ENCODE assay signal across 19 mouse cellular contexts in genomic region chr4:117349327-117349726, GRCm38 (mm10).
A peak's percentile ranks its signal among the peaks of the same experiment; 100 is the strongest.
DNase-seq lines count a peak whose midpoint lies in the region; ATAC-seq and TF ChIP-seq lines count a peak whose summit lies in the region.
"Had no signal": no experiment of that assay in that cellular context is flagged by ENCODE, and none has a peak within 500 bp of the region (broad histone marks: within the 10 kb centered on the region; RNA-seq: fewer than 3 reads in every experiment).

No protein-coding gene starts in this region.

- H3K27ac ChIP-seq in midbrain, embryonic 10.5 days (replicated peaks) = peak overlapping the region; percentile 13; the same call in 1 of the 2 replicates
- H3K27ac ChIP-seq in midbrain, embryonic 13.5 days = no peak overlapping the region
- H3K27ac ChIP-seq in neural tube, embryonic 14.5 days (ENCODE audit: low read depth, low read length) = 0 out of 2 replicates have a peak overlapping the region, but pooled peaks have one; percentile 5
- H3K27ac ChIP-seq: embryonic facial prominence, embryonic 10.5 days; forebrain, embryonic 10.5 days; gastrocnemius, adult 2 months; hindbrain, embryonic 14.5 days had no signal

- 30% methylated on average over 2 of the region's 2 CpGs for WGBS in midbrain, embryonic 10.5 days
- WGBS in midbrain, embryonic 13.5 days = 19% methylated on average over 2 of the region's 2 CpGs
- 29% methylated on average over 2 of the region's 2 CpGs for WGBS in neural tube, embryonic 14.5 days

- no peak overlapping the region for H3K9ac ChIP-seq in midbrain, embryonic 13.5 days (replicated peaks)
- H3K9ac ChIP-seq in neural tube, embryonic 14.5 days (replicated peaks; ENCODE audit: low read depth, low read length) = no peak overlapping the region
- H3K9ac ChIP-seq: heart, embryonic 12.5 days; hindbrain, embryonic 14.5 days had no signal

- DNase-seq in midbrain, embryonic 10.5 days (ENCODE audit: low spot score) = no peak
- peak; percentile 70 for DNase-seq in ES-CJ7 (ENCODE audit: low read depth, low spot score)
- no peak for DNase-seq in right cerebral cortex, adult 2 months (ENCODE audit: low spot score in 2 of 2)
- DNase-seq in left cerebral cortex, postnatal 36 days (ENCODE audit: low spot score in 2 of 2) = no peak
- DNase-seq: adrenal gland, adult 2 months; adrenal gland, postnatal 25 days; cerebellum, adult 2 months; gastrocnemius, adult 2 months; gastrocnemius, postnatal 25 days; heart, postnatal 4 days had no signal

- H3K9me3 ChIP-seq in midbrain, embryonic 10.5 days (replicated peaks) = no peaks in the 10 kb centered on the region
- no peaks in the 10 kb centered on the region for H3K9me3 ChIP-seq in midbrain, embryonic 13.5 days
- H3K9me3 ChIP-seq in E14TG2a.4 (ENCODE audit: low read length) = no peaks in the 10 kb centered on the region
- H3K9me3 ChIP-seq in neural tube, embryonic 14.5 days (ENCODE audit: control insufficient read depth, low read length) = no peaks in the 10 kb centered on the region
- H3K9me3 ChIP-seq: embryonic facial prominence, embryonic 10.5 days; forebrain, embryonic 10.5 days; heart, embryonic 12.5 days had no signal

- no peak overlapping the region for H3K4me2 ChIP-seq in midbrain, embryonic 13.5 days (replicated peaks)
- no peak overlapping the region for H3K4me2 ChIP-seq in neural tube, embryonic 14.5 days (ENCODE audit: low read depth, low read length)
- H3K4me2 ChIP-seq: heart, embryonic 12.5 days; hindbrain, embryonic 14.5 days had no signal

- no peaks in the 10 kb centered on the region for H3K36me3 ChIP-seq in midbrain, embryonic 10.5 days
- H3K36me3 ChIP-seq in midbrain, embryonic 13.5 days = no peaks in the 10 kb centered on the region
- H3K36me3 ChIP-seq in E14TG2a.4 (ENCODE audit: insufficient read depth, low read length) = no peaks in the 10 kb centered on the region
- no peaks in the 10 kb centered on the region for H3K36me3 ChIP-seq in neural tube, embryonic 14.5 days (ENCODE audit: control insufficient read depth, insufficient read depth, low read length)
- H3K36me3 ChIP-seq: embryonic facial prominence, embryonic 10.5 days; forebrain, embryonic 10.5 days; heart, embryonic 12.5 days had no signal

- TF ChIP-seq CTCF in E14TG2a.4 (conservative IDR thresholded peaks at IDR 0.05; ENCODE audit: low read length) = no peak

- no peak overlapping the region for H3K4me3 ChIP-seq in midbrain, embryonic 10.5 days
- no peak overlapping the region for H3K4me3 ChIP-seq in midbrain, embryonic 13.5 days (replicated peaks)
- peak overlapping the region; percentile 48 for H3K4me3 ChIP-seq in E14TG2a.4 (replicated peaks; ENCODE audit: low read length)
- no peak overlapping the region for H3K4me3 ChIP-seq in neural tube, embryonic 14.5 days (ENCODE audit: low read depth, low read length)
- H3K4me3 ChIP-seq: embryonic facial prominence, embryonic 10.5 days; forebrain, embryonic 10.5 days; gastrocnemius, adult 2 months; heart, embryonic 12.5 days had no signal

- peaks cover 93% of the 10 kb centered on the region for H3K27me3 ChIP-seq in midbrain, embryonic 10.5 days (ENCODE audit: low read depth, poor library complexity, severe bottlenecking)
- peaks cover 83% of the 10 kb centered on the region for H3K27me3 ChIP-seq in midbrain, embryonic 13.5 days
- no peaks in the 10 kb centered on the region for H3K27me3 ChIP-seq in E14TG2a.4 (ENCODE audit: insufficient read depth, low read length)
- peaks cover 14% of the 10 kb centered on the region; the same call in 1 of the 2 replicates for H3K27me3 ChIP-seq in neural tube, embryonic 14.5 days (ENCODE audit: control insufficient read depth, insufficient read depth, low read length)
- H3K27me3 ChIP-seq: CH12.LX had no signal

- intact Hi-C loops in left cerebral cortex, postnatal 36 days (cut with DNase I) = no loop called here

- no peak for ATAC-seq in midbrain, embryonic 13.5 days
- no peak for ATAC-seq in neural tube, embryonic 14.5 days (ENCODE audit: low read depth)
- ATAC-seq: forebrain, embryonic 14.5 days had no signal

- H3K4me1 ChIP-seq in midbrain, embryonic 10.5 days = peaks cover 49% of the 10 kb centered on the region
- H3K4me1 ChIP-seq in midbrain, embryonic 13.5 days (replicated peaks) = peaks cover 25% of the 10 kb centered on the region
- peaks cover 85% of the 10 kb centered on the region for H3K4me1 ChIP-seq in E14TG2a.4 (replicated peaks; ENCODE audit: low read depth, low read length)
- peaks cover 5% of the 10 kb centered on the region for H3K4me1 ChIP-seq in neural tube, embryonic 14.5 days (ENCODE audit: control insufficient read depth, insufficient read depth, low read length)
